Comparison of ENCODE assay signal across 20 mouse cellular contexts in the genomic region with DNA sequence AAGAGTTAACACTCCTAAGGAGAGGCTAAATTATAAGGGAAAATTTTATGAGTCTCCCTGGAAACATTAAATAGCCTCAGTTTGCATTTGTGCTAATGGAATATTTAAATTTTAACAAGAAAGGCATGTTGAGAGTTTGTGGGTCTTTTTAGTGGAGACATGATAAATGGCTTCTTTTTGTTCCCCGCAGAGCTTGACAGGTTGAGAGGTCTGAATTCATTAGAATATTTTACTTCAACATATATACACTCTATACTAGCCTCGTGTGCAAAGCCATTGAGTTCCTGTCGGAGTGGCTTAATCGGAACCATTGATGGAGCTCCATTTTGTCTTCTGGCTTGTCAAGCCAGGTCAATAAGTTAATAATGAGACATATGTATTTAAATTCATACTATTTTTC. TPM values are rescaled to one million over a fixed set of nuclear protein-coding genes. Genes with fewer than 3 reads are reported as not detected.
A peak's percentile ranks its signal among the peaks of the same experiment; 100 is the strongest.
DNase-seq lines count a peak whose midpoint lies in the region; ATAC-seq lines count a peak whose summit lies in the region.
"Had no signal": no experiment of that assay in that cellular context is flagged by ENCODE, and none has a peak within 500 bp of the region (broad histone marks: within the 10 kb centered on the region; RNA-seq: fewer than 3 reads in every experiment).

No protein-coding gene starts in this region.

- peak overlapping the region; percentile 11 for H3K4me2 ChIP-seq in forebrain, embryonic 15.5 days (replicated peaks)
- no peak overlapping the region for H3K4me2 ChIP-seq in forebrain, embryonic 12.5 days
- peak overlapping the region; percentile 47 for H3K4me2 ChIP-seq in hindbrain, embryonic 16.5 days (ENCODE audit: low read length)
- peak overlapping the region; percentile 68 for H3K4me2 ChIP-seq in neural tube, embryonic 13.5 days
- H3K4me2 ChIP-seq: liver, embryonic 12.5 days; lung, embryonic 14.5 days had no signal

- peaks cover 35% of the 10 kb centered on the region for H3K36me3 ChIP-seq in forebrain, embryonic 15.5 days
- H3K36me3 ChIP-seq in forebrain, embryonic 12.5 days (replicated peaks): peaks cover 52% of the 10 kb centered on the region
- peaks cover 21% of the 10 kb centered on the region for H3K36me3 ChIP-seq in hindbrain, embryonic 16.5 days (ENCODE audit: control insufficient read depth, insufficient read depth, low read length)
- peaks cover 41% of the 10 kb centered on the region for H3K36me3 ChIP-seq in neural tube, embryonic 13.5 days
- H3K36me3 ChIP-seq: liver, embryonic 12.5 days had no signal

- no peak overlapping the region for H3K27ac ChIP-seq in forebrain, embryonic 15.5 days (replicated peaks)
- H3K27ac ChIP-seq in forebrain, embryonic 12.5 days: no peak overlapping the region
- no peak overlapping the region for H3K27ac ChIP-seq in hindbrain, embryonic 16.5 days (ENCODE audit: low read depth, low read length)
- H3K27ac ChIP-seq in neural tube, embryonic 13.5 days (replicated peaks): no peak overlapping the region
- H3K27ac ChIP-seq: liver, embryonic 12.5 days; macrophage had no signal

- no peak overlapping the region for H3K9ac ChIP-seq in forebrain, embryonic 15.5 days (replicated peaks)
- no peak overlapping the region for H3K9ac ChIP-seq in forebrain, embryonic 12.5 days
- H3K9ac ChIP-seq in hindbrain, embryonic 16.5 days (ENCODE audit: low read depth, low read length): no peak overlapping the region
- 0 out of 2 replicates have a peak overlapping the region, but pooled peaks have one; percentile 5 for H3K9ac ChIP-seq in neural tube, embryonic 13.5 days
- H3K9ac ChIP-seq: liver, embryonic 12.5 days; lung, embryonic 14.5 days had no signal

- no peak overlapping the region for H3K4me3 ChIP-seq in forebrain, embryonic 15.5 days
- H3K4me3 ChIP-seq in forebrain, embryonic 12.5 days (replicated peaks): no peak overlapping the region
- H3K4me3 ChIP-seq in hindbrain, embryonic 16.5 days (ENCODE audit: low read length): no peak overlapping the region
- H3K4me3 ChIP-seq in neural tube, embryonic 13.5 days: 0 out of 2 replicates have a peak overlapping the region, but pooled peaks have one; percentile 1
- H3K4me3 ChIP-seq: liver, embryonic 12.5 days had no signal

- WGBS in forebrain, embryonic 15.5 days: 49% methylated on average over 4 of the region's 4 CpGs
- WGBS in forebrain, embryonic 12.5 days: 55% methylated on average over 4 of the region's 4 CpGs
- 24% methylated on average over 4 of the region's 4 CpGs for WGBS in hindbrain, embryonic 16.5 days
- 15% methylated on average over 4 of the region's 4 CpGs for WGBS in neural tube, embryonic 13.5 days

- peak; percentile 54 for DNase-seq in embryo, embryonic 11 days
- DNase-seq in B cell, adult 2 months: no peak
- DNase-seq in MN1 (ENCODE audit: low spot score): no peak
- DNase-seq: adrenal gland, postnatal 14 days; cerebellum, adult 18-20 months; gastrocnemius, postnatal 14 days; heart, postnatal 10 days; kidney, adult 9 months; kidney, postnatal 4 days; left cerebral cortex, postnatal 4 days; lung, embryonic 14.5 days; right cerebral cortex, adult 18-20 months; thymus, postnatal 4 days had no signal

- ATAC-seq in forebrain, embryonic 15.5 days (replicated peaks): no peak
- ATAC-seq in forebrain, embryonic 12.5 days (ENCODE audit: low FRiP score): no peak
- no peak for ATAC-seq in hindbrain, embryonic 16.5 days
- no peak for ATAC-seq in neural tube, embryonic 13.5 days (ENCODE audit: low read depth)
- ATAC-seq: inflammation-experienced regulatory T-cells, adult 6 months; liver, embryonic 12.5 days had no signal

- H3K9me3 ChIP-seq in forebrain, embryonic 15.5 days: no peaks in the 10 kb centered on the region
- H3K9me3 ChIP-seq in forebrain, embryonic 12.5 days: no peaks in the 10 kb centered on the region
- no peaks in the 10 kb centered on the region for H3K9me3 ChIP-seq in hindbrain, embryonic 16.5 days (ENCODE audit: control insufficient read depth, low read length)
- H3K9me3 ChIP-seq in neural tube, embryonic 13.5 days: no peaks in the 10 kb centered on the region
- H3K9me3 ChIP-seq: liver, embryonic 12.5 days had no signal

- H3K4me1 ChIP-seq in forebrain, embryonic 15.5 days: peaks cover 80% of the 10 kb centered on the region
- H3K4me1 ChIP-seq in forebrain, embryonic 12.5 days: peaks cover 56% of the 10 kb centered on the region
- H3K4me1 ChIP-seq in hindbrain, embryonic 16.5 days (ENCODE audit: control insufficient read depth, insufficient read depth, low read depth, low read length): peaks cover 33% of the 10 kb centered on the region
- H3K4me1 ChIP-seq in neural tube, embryonic 13.5 days (replicated peaks): peaks cover 77% of the 10 kb centered on the region
- H3K4me1 ChIP-seq: liver, embryonic 12.5 days had no signal

- no peaks in the 10 kb centered on the region for H3K27me3 ChIP-seq in forebrain, embryonic 15.5 days
- H3K27me3 ChIP-seq in forebrain, embryonic 12.5 days: no peaks in the 10 kb centered on the region
- no peaks in the 10 kb centered on the region for H3K27me3 ChIP-seq in hindbrain, embryonic 16.5 days (replicated peaks; ENCODE audit: control insufficient read depth, insufficient read depth, low read length)
- no peaks in the 10 kb centered on the region for H3K27me3 ChIP-seq in neural tube, embryonic 13.5 days

RNA-seq across cellular contexts. Expression of a gene that starts 6.4 kb away (rescaled TPM):
- polyA plus RNA-seq in forebrain, embryonic 15.5 days (2015; fragmentation: Nextera tagmentation; extraction: Ambion mirVana): 1,899 and 1,916 TPM in 2 replicates
- polyA plus RNA-seq in forebrain, embryonic 12.5 days (2016; fragmentation: Nextera tagmentation; extraction: Ambion mirVana): 1,306 and 1,372 TPM in 2 replicates
- 1,907 and 2,195 TPM in 2 replicates for polyA plus RNA-seq in hindbrain, embryonic 16.5 days (2015; fragmentation: Nextera tagmentation; extraction: Ambion mirVana)
- 1,780 and 1,799 TPM in 2 replicates for polyA plus RNA-seq in neural tube, embryonic 13.5 days (2015; fragmentation: Nextera tagmentation; extraction: Ambion mirVana)
